Mouse (Mus musculus) adipose tissue, adult 10 weeks (tissue): ENCODE data around the gene Olfr1418. TPM values are rescaled to one million over a fixed set of nuclear protein-coding genes. Genes with fewer than 3 reads are reported as not detected.

Source experiments
- polyA plus RNA-seq: library from polyadenylated mRNA; stranded (reverse); fragments of 350-450 nt; fragmentation: Illumina TruSeq; extraction: RNeasy Lipid Tissue Mini Kit (QIAGEN cat#74804); gene quantifications from one replicate; pipeline ENCODE4 v1.2.3, GENCODE M21; 2014; ENCODE audit warnings: low read depth, low replicate concordance

The Olfr1418 gene
- not detected for polyA plus RNA-seq

GRCm38 (mm10) chr19:11860966-11861365, at the start of gene Olfr1418:
Gene Olfr1418, minus strand, starts transcription at chr19:11861066.

GRCm38 (mm10) chr19:11886265-11886664, 25.4 kb upstream of the Olfr1418 start, which contains the start of gene Olfr1420:
Gene Olfr1420, plus strand, starts transcription at chr19:11886565.

GRCm38 (mm10) chr19:11875006-11875405, 14.1 kb upstream of the Olfr1418 start, which contains the start of gene Olfr1419:
Gene Olfr1419, minus strand, starts transcription at chr19:11875106.

GRCm38 (mm10) chr19:11839119-11839518, 21.7 kb downstream of the Olfr1418 start, which contains the start of gene Olfr1417:
Gene Olfr1417, minus strand, starts transcription at chr19:11839219.

GRCm38 (mm10) chr19:11819143-11819700, 41.6 kb downstream of the Olfr1418 start, which contains the start of gene Stx3:
Gene Stx3, minus strand, starts transcription at chr19:11819403.

Other genes with a start within 250 kb of the Olfr1418 start
- 0.12 TPM for gene Ms4a2, start 237.3 kb downstream of the Olfr1418 start, polyA plus RNA-seq
- gene Ms4a3, start 220.2 kb downstream of the Olfr1418 start, polyA plus RNA-seq, result not detected
- not detected for gene Oosp2, start 200.5 kb downstream of the Olfr1418 start, polyA plus RNA-seq
- not detected for gene Oosp1, start 169.9 kb downstream of the Olfr1418 start, polyA plus RNA-seq
- not detected for gene Oosp3, start 164.0 kb downstream of the Olfr1418 start, polyA plus RNA-seq
- gene Gif, start 113.5 kb downstream of the Olfr1418 start, polyA plus RNA-seq, result not detected
- 31.4 TPM for gene Mrpl16, start 90.7 kb downstream of the Olfr1418 start, polyA plus RNA-seq
- gene Stx3, start 41.7 kb downstream of the Olfr1418 start, polyA plus RNA-seq, result 22.8 TPM
- not detected for gene Olfr1417, start 21.8 kb downstream of the Olfr1418 start, polyA plus RNA-seq
- gene Olfr1419, start 14.0 kb upstream of the Olfr1418 start, polyA plus RNA-seq, result not detected
- gene Olfr1420, start 25.5 kb upstream of the Olfr1418 start, polyA plus RNA-seq, result not detected
- gene Patl1, start 51.3 kb upstream of the Olfr1418 start, polyA plus RNA-seq, result 13.5 TPM
- gene Osbp, start 104.9 kb upstream of the Olfr1418 start, polyA plus RNA-seq, result 46.9 TPM
- not detected for gene Olfr1423, start 180.3 kb upstream of the Olfr1418 start, polyA plus RNA-seq
- not detected for gene Olfr1424, start 201.6 kb upstream of the Olfr1418 start, polyA plus RNA-seq
- not detected for gene Olfr1425, start 216.7 kb upstream of the Olfr1418 start, polyA plus RNA-seq
- not detected for gene Olfr1426, start 230.9 kb upstream of the Olfr1418 start, polyA plus RNA-seq
- gene Olfr1427, start 242.3 kb upstream of the Olfr1418 start, polyA plus RNA-seq, result not detected